In the genomic region with DNA sequence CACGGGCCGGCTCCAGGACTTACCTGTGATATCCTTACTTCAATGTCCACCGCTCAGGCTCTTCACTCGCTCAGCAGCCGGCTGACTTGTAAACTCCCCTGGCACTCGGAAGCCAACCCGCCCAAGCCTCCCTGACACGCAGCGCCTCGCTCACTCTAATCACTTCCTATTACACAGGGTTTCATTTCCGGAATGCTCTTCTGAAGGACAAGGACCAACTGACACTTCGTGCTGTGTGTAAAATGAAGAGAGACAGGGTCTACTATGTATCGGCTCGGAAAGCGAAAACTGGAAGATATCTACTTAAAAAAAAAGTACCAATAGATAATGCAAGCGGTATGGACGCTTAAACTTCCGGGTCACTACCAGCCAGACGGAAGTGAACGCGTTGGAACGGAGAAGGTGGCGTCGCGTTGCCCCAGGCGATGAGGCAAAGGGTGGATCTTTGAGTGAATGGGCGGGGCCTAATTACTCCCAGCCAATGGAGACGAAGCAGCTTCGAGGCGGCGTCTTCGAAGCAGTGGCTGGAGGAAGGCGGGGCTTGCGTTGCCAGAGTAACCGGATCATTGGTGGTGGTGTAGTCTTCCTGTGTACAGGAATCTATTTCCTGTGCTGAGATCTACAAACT, we compare ENCODE assay signal across 1 mouse cellular context.
TF ChIP-seq lines count a peak whose summit lies in the region.

A gene (minus strand): TSS at position 366 of the 628 bp plus-strand sequence.

TF ChIP-seq in CH12.LX, 34 proteins besides CTCF, POLR2A, EP300 and RAD21 (continued from another document):
- peak; percentile 96 for TF ChIP-seq MXI1 (IDR thresholded peaks at IDR 0.05; ENCODE audit: low read depth, low read length)
- no peak for TF ChIP-seq ZKSCAN1 (IDR thresholded peaks at IDR 0.05; ENCODE audit: borderline replicate concordance, low read depth, low read length)
- TF ChIP-seq POLR2AphosphoS2 (IDR thresholded peaks at IDR 0.05; ENCODE audit: low read depth, low read length), result no peak; the same call in 1 of the 2 replicates
- peak; percentile 72; the same call in 1 of the 2 replicates for TF ChIP-seq NELFE (IDR thresholded peaks at IDR 0.05; ENCODE audit: low read depth, low read length)
- TF ChIP-seq MEF2A (IDR thresholded peaks at IDR 0.05; ENCODE audit: borderline replicate concordance, low read depth, low read length), result peak; percentile 56; the same call in 1 of the 2 replicates
- TF ChIP-seq SIN3A (IDR thresholded peaks at IDR 0.05; ENCODE audit: low read length), result peak; percentile 99
- TF ChIP-seq MYC (IDR thresholded peaks at IDR 0.05; ENCODE audit: low read depth, low read length), result peak; percentile 89
- TF ChIP-seq TBP (conservative IDR thresholded peaks at IDR 0.05; ENCODE audit: low read depth, low read length), result 0 out of 2 replicates have a peak, but pooled peaks have one; percentile 47
- 0 out of 2 replicates have a peak, but pooled peaks have one; percentile 11 for TF ChIP-seq NRF1 (IDR thresholded peaks at IDR 0.05; ENCODE audit: low read depth, low read length)
- TF ChIP-seq JUND (conservative IDR thresholded peaks at IDR 0.05; ENCODE audit: low read depth, low read length), result no peak
- TF ChIP-seq GABPA (IDR thresholded peaks at IDR 0.05; ENCODE audit: insufficient replicate concordance, low read depth, low read length), result peak; percentile 14; the same call in 1 of the 2 replicates
- TF ChIP-seq TCF12 (IDR thresholded peaks at IDR 0.05; ENCODE audit: low read depth, low read length), result peak; percentile 72; the same call in 1 of the 2 replicates
- no peak for TF ChIP-seq CHD1 (IDR thresholded peaks at IDR 0.05; ENCODE audit: low read depth, low read length)
- peak; percentile 61; the same call in 1 of the 2 replicates for TF ChIP-seq MAX (IDR thresholded peaks at IDR 0.05; ENCODE audit: low read length)
TF ChIP-seq in CH12.LX: peak in this region for 19.
